Mouse (Mus musculus) C2C12 (cell line): ENCODE measurements around the gene 1700029J07Rik. TPM values are rescaled to one million over a fixed set of nuclear protein-coding genes. Genes with fewer than 3 reads are reported as not detected.

Source experiments
- H3K27me3 ChIP-seq: one replicate; pipeline ENCODE4 v1.6.1; 2011; ENCODE audit not compliant: control insufficient read depth, insufficient read depth, insufficient read length
- H3K36me3 ChIP-seq: one replicate; pipeline ENCODE4 v1.6.1; 2011; ENCODE audit not compliant: control insufficient read depth, insufficient read depth
- H3K4me3 ChIP-seq: one replicate; pipeline ENCODE4 v1.5.1; 2011; ENCODE audit warnings: mild to moderate bottlenecking, control low read depth; ENCODE audit not compliant: poor library complexity, insufficient read depth, severe bottlenecking
- H3K79me2 ChIP-seq: one replicate; pipeline ENCODE4 v1.6.1; 2011; ENCODE audit not compliant: control insufficient read depth, insufficient read depth
- H3K79me3 ChIP-seq: one replicate; pipeline ENCODE4 v1.6.1; 2011; ENCODE audit warnings: low read depth, control low read depth
- H3ac ChIP-seq: one replicate; pipeline ENCODE3; 2011; ENCODE audit warnings: low read depth; ENCODE audit not compliant: control insufficient read depth, insufficient read length
- CEBPB ChIP-seq: IDR thresholded peaks from one replicate; pipeline ENCODE4 v1.6.1; 2011; ENCODE audit warnings: low read depth, mild to moderate bottlenecking, control low read depth, moderate library complexity
- CTCF ChIP-seq: IDR thresholded peaks from one replicate; pipeline ENCODE4 v1.5.1; 2011; ENCODE audit not compliant: control insufficient read depth, insufficient read depth, insufficient read length
- FOSL1 ChIP-seq: IDR thresholded peaks from one replicate; pipeline ENCODE4 v1.8.0; 2011; ENCODE audit warnings: mild to moderate bottlenecking, low read length; ENCODE audit not compliant: poor library complexity, insufficient read depth, severe bottlenecking
- MAX ChIP-seq: IDR thresholded peaks from one replicate; pipeline ENCODE4 v1.6.1; 2011; ENCODE audit warnings: mild to moderate bottlenecking, control low read depth
- MYOD1 ChIP-seq: IDR thresholded peaks from one replicate; pipeline ENCODE4 v1.6.1; 2011; ENCODE audit warnings: low read depth; ENCODE audit not compliant: control insufficient read depth, insufficient read length
- MYOG ChIP-seq: IDR thresholded peaks from one replicate; pipeline ENCODE4 v1.6.1; 2011; ENCODE audit not compliant: control insufficient read depth, insufficient read length; ENCODE audit errors: extremely low read depth
- USF1 ChIP-seq: IDR thresholded peaks from one replicate; pipeline ENCODE4 v1.6.1; 2011; ENCODE audit warnings: low read depth, mild to moderate bottlenecking, control low read depth, moderate library complexity
- polyA plus RNA-seq: library from polyadenylated mRNA; unstranded; fragments of >200 nt; fragmentation: generic; extraction: Trizol; gene quantifications from one replicate; pipeline ENCODE4 v1.2.1, GENCODE M21; 2012; ENCODE audit warnings: missing spikeins

1700029J07Rik gene
- polyA plus RNA-seq, 1 experiment, result 0.08 TPM

GRCm38 (mm10) chr8:45975837-45976468 lies 901 bp upstream of the 1700029J07Rik start:
- no peaks in the 10 kb centered on the region for H3K27me3 ChIP-seq
- peaks cover 22% of the 10 kb centered on the region for H3K36me3 ChIP-seq
- peak overlapping the region; percentile 67 for H3ac ChIP-seq
- no peak for TF ChIP-seq USF1
- no peak for TF ChIP-seq MYOG
- TF ChIP-seq MAX, result no peak
- TF ChIP-seq MYOD1, result no peak
- TF ChIP-seq CEBPB, result no peak
- TF ChIP-seq CTCF, result no peak
- no peak for TF ChIP-seq FOSL1
- H3K4me3 ChIP-seq, result peak overlapping the region; percentile 58
- H3K79me2 ChIP-seq, result peaks cover 23% of the 10 kb centered on the region
- H3K79me3 ChIP-seq, result no peaks in the 10 kb centered on the region

- peaks cover 23% of the 10 kb centered on the region for H3K79me2 ChIP-seq
- H3ac ChIP-seq, result no peak overlapping the region
- no peaks in the 10 kb centered on the region for H3K79me3 ChIP-seq
- H3K36me3 ChIP-seq, result peaks cover 12% of the 10 kb centered on the region
- TF ChIP-seq USF1, result no peak
- no peak for TF ChIP-seq MYOD1
- TF ChIP-seq FOSL1, result no peak
- TF ChIP-seq MAX, result no peak
- no peak for TF ChIP-seq CEBPB
- no peak for TF ChIP-seq MYOG
- no peak for TF ChIP-seq CTCF
- H3K4me3 ChIP-seq, result no peak overlapping the region
- no peaks in the 10 kb centered on the region for H3K27me3 ChIP-seq
Measured at GRCm38 (mm10) chr8:45973988-45974505, 1.0 kb downstream of the 1700029J07Rik start.

GRCm38 (mm10) chr8:45970894-45971293 lies 4.2 kb downstream of the 1700029J07Rik start:
- Histone ChIP-seq H3K4me3 (no peak overlapping the region), H3K79me3 (no peaks in the 10 kb centered on the region), H3K27me3 (no peaks in the 10 kb centered on the region), H3ac (no peak overlapping the region), H3K79me2 (peaks cover 4% of the 10 kb centered on the region), H3K36me3 (no peaks in the 10 kb centered on the region)
- TF ChIP-seq CEBPB (no peak), MYOG (no peak), USF1 (no peak), MYOD1 (no peak), CTCF (no peak), FOSL1 (no peak), MAX (no peak)

GRCm38 (mm10) chr8:45950622-45951021 lies 24.4 kb downstream of the 1700029J07Rik start:
- no peaks in the 10 kb centered on the region for H3K36me3 ChIP-seq
- H3K79me2 ChIP-seq, result no peaks in the 10 kb centered on the region
- peaks cover 6% of the 10 kb centered on the region for H3K27me3 ChIP-seq
- no peaks in the 10 kb centered on the region for H3K79me3 ChIP-seq
- TF ChIP-seq MYOD1, result no peak
- TF ChIP-seq FOSL1, result no peak
- no peak for TF ChIP-seq CEBPB
- TF ChIP-seq MAX, result no peak
- no peak for TF ChIP-seq USF1
- no peak for TF ChIP-seq MYOG
- TF ChIP-seq CTCF, result no peak
- no peak overlapping the region for H3K4me3 ChIP-seq
- no peak overlapping the region for H3ac ChIP-seq

- TF ChIP-seq MYOG, result no peak
- no peak for TF ChIP-seq FOSL1
- no peak for TF ChIP-seq MAX
- TF ChIP-seq CEBPB, result no peak
- TF ChIP-seq MYOD1, result no peak
- no peak for TF ChIP-seq CTCF
- no peak for TF ChIP-seq USF1
- Histone ChIP-seq H3K27me3 (peaks cover 20% of the 10 kb centered on the region), H3ac (no peak overlapping the region)
Measured at GRCm38 (mm10) chr8:45946283-45946682, 28.8 kb downstream of the 1700029J07Rik start.

GRCm38 (mm10) chr8:45936986-45937385 lies 38.1 kb downstream of the 1700029J07Rik start:
- Histone ChIP-seq H3K4me3 (no peak overlapping the region), H3K27me3 (peaks cover 25% of the 10 kb centered on the region), H3ac (no peak overlapping the region), H3K79me2 (no peaks in the 10 kb centered on the region), H3K36me3 (no peaks in the 10 kb centered on the region), H3K79me3 (no peaks in the 10 kb centered on the region)
- TF ChIP-seq MYOD1, result no peak
- no peak for TF ChIP-seq FOSL1

More at GRCm38 (mm10) chr8:45946283-45946682, 28.8 kb downstream of the 1700029J07Rik start:
- Histone ChIP-seq H3K79me2 (no peaks in the 10 kb centered on the region), H3K79me3 (no peaks in the 10 kb centered on the region), H3K4me3 (no peak overlapping the region), H3K36me3 (no peaks in the 10 kb centered on the region)
